Mouse (Mus musculus): Measurements from ENCODE around the gene Gnao1.

- TF ChIP-seq POLR2A (IDR thresholded peaks at IDR 0.05; ENCODE audit: insufficient read depth, low read depth, low read length) (no peak), CTCF (IDR thresholded peaks at IDR 0.05; ENCODE audit: insufficient read depth, low read depth, low read length) (no peak)
Observed at GRCm38 (mm10) chr8:93989739-93990138, 180.0 kb downstream of the Gnao1 start.

Measured in olfactory bulb, adult 2 months (tissue).